Mouse (Mus musculus): ENCODE results near the gene Plin2. TPM values are rescaled to one million over a fixed set of nuclear protein-coding genes. Genes with fewer than 3 reads are reported as not detected.
A peak's percentile ranks its signal among the peaks of the same experiment; 100 is the strongest.

Gene Plin2
- 38.2 and 40.2 TPM in 2 replicates for polyA plus RNA-seq (2015; fragmentation: Nextera tagmentation; extraction: Ambion mirVana)

DNA sequence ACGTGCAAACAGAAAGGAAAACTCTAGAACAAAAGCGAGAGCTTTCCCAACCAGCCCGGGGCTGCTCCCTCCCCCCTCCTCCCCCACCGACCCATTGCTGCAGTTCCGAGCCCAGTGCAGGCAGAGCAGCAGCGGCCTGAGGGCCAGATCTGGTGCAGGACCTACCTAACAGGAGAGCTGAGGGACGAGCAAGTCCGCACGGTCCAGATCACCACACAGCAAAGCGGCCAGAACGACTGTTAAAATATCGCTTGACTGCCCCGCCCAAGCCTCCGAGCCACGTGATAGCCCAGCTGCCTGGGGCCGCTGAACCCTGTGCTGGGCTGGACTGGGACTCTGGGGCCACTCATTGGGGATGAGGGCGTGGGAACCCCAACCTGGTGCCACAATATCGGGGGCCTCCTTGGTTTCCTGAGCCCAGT lies at the start of gene Plin2:
TSS of gene Plin2 (minus strand) at position 281 of the 422 bp plus-strand sequence.
- Histone ChIP-seq H3K36me3 (ENCODE audit: control insufficient read depth, insufficient read depth, low read length) (no peaks in the 10 kb centered on the region), H3K4me2 (ENCODE audit: low read length) (peak within 1 kb of the TSS; percentile 66), H3K9me3 (replicated peaks; ENCODE audit: control insufficient read depth, low read length, poor library complexity, severe bottlenecking) (no peaks in the 10 kb centered on the region), H3K27me3 (ENCODE audit: control insufficient read depth, insufficient read depth, low read depth, low read length) (no peaks in the 10 kb centered on the region), H3K4me1 (ENCODE audit: control insufficient read depth, insufficient read depth, low read length) (peaks cover 7% of the 10 kb centered on the region; the same call in 1 of the 2 replicates), H3K4me3 (ENCODE audit: low read depth, low read length) (peak within 1 kb of the TSS; percentile 60), H3K9ac (ENCODE audit: low read depth, low read length) (peak within 1 kb of the TSS; percentile 81), H3K27ac (ENCODE audit: low read length) (0 out of 2 replicates have a peak within 1 kb of the TSS, but pooled peaks have one; percentile 53)
- ATAC-seq, result peak; percentile 92
- WGBS, result under 1% methylated on average over 17 of the region's 18 CpGs

DNA sequence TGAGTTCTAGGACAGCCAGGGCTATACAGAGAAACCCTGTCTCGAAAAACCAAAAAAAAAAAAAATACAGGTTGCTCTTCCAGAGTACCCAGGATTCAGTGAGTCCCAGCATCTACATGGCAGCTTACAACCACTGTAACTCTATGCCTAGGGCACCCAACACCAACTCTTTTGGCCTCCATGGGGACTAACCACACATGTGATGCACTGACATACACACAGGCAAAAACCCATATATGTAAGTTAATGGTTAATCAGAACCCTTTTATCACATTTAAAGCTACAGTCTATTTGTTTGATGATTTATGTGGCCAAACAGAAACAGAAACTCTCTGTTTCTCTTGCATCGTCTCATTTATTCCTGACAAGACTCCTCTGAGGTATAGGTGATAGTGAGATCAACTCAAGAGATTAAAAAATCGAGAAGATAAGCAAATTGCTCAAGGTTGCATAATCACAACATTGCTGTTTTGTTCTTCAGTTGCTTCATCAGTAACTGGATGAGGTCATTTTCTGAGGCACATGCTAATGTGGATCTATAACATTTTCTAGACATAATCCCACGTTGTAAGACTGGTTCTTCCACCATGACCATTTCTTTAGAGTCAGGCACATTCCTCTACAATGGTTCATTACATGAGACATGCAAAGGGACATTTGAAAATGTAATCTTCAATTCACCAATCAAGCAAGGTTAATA lies 49.2 kb upstream of the Plin2 start:
- Histone ChIP-seq H3K4me2 (ENCODE audit: low read length) (no peak overlapping the region), H3K27me3 (ENCODE audit: control insufficient read depth, insufficient read depth, low read depth, low read length) (no peaks in the 10 kb centered on the region), H3K4me1 (ENCODE audit: control insufficient read depth, insufficient read depth, low read length) (no peaks in the 10 kb centered on the region), H3K36me3 (ENCODE audit: control insufficient read depth, insufficient read depth, low read length) (no peaks in the 10 kb centered on the region), H3K9me3 (replicated peaks; ENCODE audit: control insufficient read depth, low read length, poor library complexity, severe bottlenecking) (no peaks in the 10 kb centered on the region), H3K9ac (ENCODE audit: low read depth, low read length) (no peak overlapping the region), H3K4me3 (ENCODE audit: low read depth, low read length) (no peak overlapping the region), H3K27ac (ENCODE audit: low read length) (no peak overlapping the region)
- 84% methylated on average over 4 of the region's 4 CpGs for WGBS
- no peak for ATAC-seq

DNA sequence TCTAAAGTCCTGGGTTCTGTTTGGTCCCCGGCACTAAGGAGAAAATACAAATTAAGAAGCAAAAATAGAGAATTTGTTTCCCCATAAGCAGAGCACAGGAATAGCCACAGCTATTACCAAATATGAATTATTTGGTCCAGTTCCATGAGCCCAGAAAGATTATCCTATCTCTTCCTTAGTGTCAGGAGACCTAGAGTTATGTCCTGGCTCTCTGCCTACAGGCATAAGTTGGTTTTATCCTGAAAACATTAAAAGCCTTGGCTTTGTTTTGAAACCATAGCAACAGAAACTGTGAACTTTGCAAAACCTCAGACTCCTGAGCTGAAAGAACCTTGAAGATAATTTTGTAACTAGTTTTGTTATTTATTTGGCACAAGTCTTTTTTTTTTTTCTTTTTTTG lies 47.3 kb upstream of the Plin2 start:
- Histone ChIP-seq H3K36me3 (ENCODE audit: control insufficient read depth, insufficient read depth, low read length) (no peaks in the 10 kb centered on the region), H3K4me2 (ENCODE audit: low read length) (no peak overlapping the region), H3K4me1 (ENCODE audit: control insufficient read depth, insufficient read depth, low read length) (no peaks in the 10 kb centered on the region), H3K27me3 (ENCODE audit: control insufficient read depth, insufficient read depth, low read depth, low read length) (no peaks in the 10 kb centered on the region), H3K9me3 (replicated peaks; ENCODE audit: control insufficient read depth, low read length, poor library complexity, severe bottlenecking) (no peaks in the 10 kb centered on the region), H3K9ac (ENCODE audit: low read depth, low read length) (no peak overlapping the region), H3K27ac (ENCODE audit: low read length) (no peak overlapping the region), H3K4me3 (ENCODE audit: low read depth, low read length) (no peak overlapping the region)
- no peak for ATAC-seq
- WGBS, result 86% methylated on average over 1 of the region's 1 CpGs

DNA sequence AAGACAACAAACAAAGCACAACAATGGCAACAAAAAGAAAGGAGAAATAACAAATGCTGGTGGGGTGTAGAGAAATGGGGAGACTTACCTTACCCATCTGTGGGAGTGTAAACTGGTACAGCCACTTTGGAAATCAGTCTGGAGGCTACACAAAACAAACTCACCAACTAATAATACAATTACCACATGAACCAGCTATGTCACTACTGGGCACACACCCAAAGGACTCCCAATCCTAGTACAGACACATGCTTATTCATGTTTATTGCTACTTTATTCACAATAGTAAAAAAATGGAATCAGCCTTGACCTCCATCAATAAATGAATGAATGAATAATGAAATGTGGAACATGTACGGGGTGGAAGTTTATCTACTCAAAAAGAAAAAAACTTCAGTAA lies 45.5 kb upstream of the Plin2 start:
- no peak for ATAC-seq
- 89% methylated on average over 1 of the region's 1 CpGs for WGBS
- Histone ChIP-seq H3K27ac (ENCODE audit: low read length) (no peak overlapping the region), H3K36me3 (ENCODE audit: control insufficient read depth, insufficient read depth, low read length) (no peaks in the 10 kb centered on the region), H3K4me3 (ENCODE audit: low read depth, low read length) (no peak overlapping the region), H3K27me3 (ENCODE audit: control insufficient read depth, insufficient read depth, low read depth, low read length) (no peaks in the 10 kb centered on the region), H3K9ac (ENCODE audit: low read depth, low read length) (no peak overlapping the region), H3K4me1 (ENCODE audit: control insufficient read depth, insufficient read depth, low read length) (no peaks in the 10 kb centered on the region), H3K9me3 (replicated peaks; ENCODE audit: control insufficient read depth, low read length, poor library complexity, severe bottlenecking) (no peaks in the 10 kb centered on the region), H3K4me2 (ENCODE audit: low read length) (no peak overlapping the region)

DNA sequence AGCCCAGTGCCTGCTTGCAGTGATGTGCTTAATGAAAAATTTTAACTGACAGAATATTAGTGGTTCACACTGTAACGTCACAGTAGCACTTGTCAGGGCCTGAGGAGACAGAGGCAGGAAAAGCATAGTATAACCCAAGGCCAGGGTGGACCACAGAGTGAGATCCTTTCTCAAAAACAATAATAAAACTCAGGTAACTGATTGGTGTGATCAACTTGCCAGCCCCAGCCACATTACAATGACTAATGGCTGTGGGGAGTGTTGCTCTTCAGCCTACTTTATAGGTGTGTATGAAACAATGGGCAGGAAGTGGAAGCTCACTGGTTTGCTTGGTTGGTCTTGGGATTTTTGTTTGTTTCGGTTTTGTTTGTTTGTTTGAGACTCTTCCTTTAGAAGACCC lies 43.7 kb upstream of the Plin2 start:
- Histone ChIP-seq H3K27me3 (ENCODE audit: control insufficient read depth, insufficient read depth, low read depth, low read length) (no peaks in the 10 kb centered on the region), H3K9ac (ENCODE audit: low read depth, low read length) (no peak overlapping the region), H3K4me1 (ENCODE audit: control insufficient read depth, insufficient read depth, low read length) (no peaks in the 10 kb centered on the region), H3K36me3 (ENCODE audit: control insufficient read depth, insufficient read depth, low read length) (no peaks in the 10 kb centered on the region), H3K27ac (ENCODE audit: low read length) (no peak overlapping the region), H3K9me3 (replicated peaks; ENCODE audit: control insufficient read depth, low read length, poor library complexity, severe bottlenecking) (no peaks in the 10 kb centered on the region), H3K4me2 (ENCODE audit: low read length) (no peak overlapping the region), H3K4me3 (ENCODE audit: low read depth, low read length) (no peak overlapping the region)
- no peak for ATAC-seq
- WGBS, result 82% methylated on average over 2 of the region's 2 CpGs

DNA sequence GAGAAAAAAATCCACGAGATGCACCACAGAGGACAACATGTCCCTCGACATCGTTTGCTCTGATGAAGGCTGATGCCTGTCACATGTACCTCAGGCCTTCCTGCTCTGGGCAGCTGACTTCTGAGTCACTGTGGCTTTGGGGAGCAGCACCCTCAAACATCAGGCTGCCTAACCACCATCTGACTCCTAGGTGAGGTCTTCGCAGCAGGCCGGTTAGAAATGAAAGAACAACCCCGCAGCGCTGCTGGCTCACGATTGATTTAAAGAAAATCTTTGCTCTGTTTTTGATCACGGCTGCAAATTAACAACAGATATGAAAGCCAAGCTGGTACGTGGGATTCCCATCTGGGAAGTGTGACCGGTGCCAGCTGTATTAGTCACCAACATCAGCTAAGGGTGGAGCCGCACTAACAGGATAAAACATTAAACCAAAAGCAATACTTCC lies 42.9 kb upstream of the Plin2 start:
- Histone ChIP-seq H3K27me3 (ENCODE audit: control insufficient read depth, insufficient read depth, low read depth, low read length) (no peaks in the 10 kb centered on the region), H3K4me1 (ENCODE audit: control insufficient read depth, insufficient read depth, low read length) (no peaks in the 10 kb centered on the region), H3K4me2 (ENCODE audit: low read length) (no peak overlapping the region), H3K36me3 (ENCODE audit: control insufficient read depth, insufficient read depth, low read length) (no peaks in the 10 kb centered on the region), H3K4me3 (ENCODE audit: low read depth, low read length) (no peak overlapping the region), H3K27ac (ENCODE audit: low read length) (no peak overlapping the region), H3K9ac (ENCODE audit: low read depth, low read length) (no peak overlapping the region), H3K9me3 (replicated peaks; ENCODE audit: control insufficient read depth, low read length, poor library complexity, severe bottlenecking) (no peaks in the 10 kb centered on the region)
- no peak for ATAC-seq
- 90% methylated on average over 12 of the region's 12 CpGs for WGBS

DNA sequence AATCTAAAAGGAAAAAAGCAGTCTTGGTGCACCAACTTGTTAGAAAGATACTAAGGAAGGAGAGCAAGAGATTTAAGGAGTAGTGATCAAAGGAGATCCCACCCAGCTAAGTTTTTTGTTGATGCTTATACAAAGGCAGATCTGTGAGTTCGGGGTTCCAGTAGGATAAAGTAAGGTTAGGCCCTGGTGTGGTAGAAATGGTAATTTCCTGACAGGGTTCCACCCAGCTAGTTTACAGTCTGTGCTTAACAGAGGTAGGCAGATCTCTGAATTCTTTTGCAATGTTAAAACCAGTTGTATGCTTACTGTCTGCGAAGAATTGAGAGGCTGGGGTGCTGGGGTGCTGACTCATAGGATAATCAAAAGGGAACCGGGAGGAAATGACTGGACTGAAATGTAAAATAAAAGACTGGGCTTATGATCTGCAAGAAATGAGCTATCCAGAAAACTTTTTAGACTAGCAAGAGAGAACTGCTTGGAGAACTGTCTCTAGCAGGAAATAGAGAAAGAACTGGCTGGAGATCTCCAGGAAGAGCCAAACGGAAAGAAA lies 40.9 kb upstream of the Plin2 start:
- Histone ChIP-seq H3K9me3 (replicated peaks; ENCODE audit: control insufficient read depth, low read length, poor library complexity, severe bottlenecking) (no peaks in the 10 kb centered on the region), H3K27me3 (ENCODE audit: control insufficient read depth, insufficient read depth, low read depth, low read length) (no peaks in the 10 kb centered on the region), H3K9ac (ENCODE audit: low read depth, low read length) (no peak overlapping the region), H3K36me3 (ENCODE audit: control insufficient read depth, insufficient read depth, low read length) (no peaks in the 10 kb centered on the region), H3K4me1 (ENCODE audit: control insufficient read depth, insufficient read depth, low read length) (no peaks in the 10 kb centered on the region), H3K27ac (ENCODE audit: low read length) (no peak overlapping the region), H3K4me3 (ENCODE audit: low read depth, low read length) (no peak overlapping the region), H3K4me2 (ENCODE audit: low read length) (no peak overlapping the region)
- ATAC-seq, result no peak
- 80% methylated on average over 4 of the region's 4 CpGs for WGBS

DNA sequence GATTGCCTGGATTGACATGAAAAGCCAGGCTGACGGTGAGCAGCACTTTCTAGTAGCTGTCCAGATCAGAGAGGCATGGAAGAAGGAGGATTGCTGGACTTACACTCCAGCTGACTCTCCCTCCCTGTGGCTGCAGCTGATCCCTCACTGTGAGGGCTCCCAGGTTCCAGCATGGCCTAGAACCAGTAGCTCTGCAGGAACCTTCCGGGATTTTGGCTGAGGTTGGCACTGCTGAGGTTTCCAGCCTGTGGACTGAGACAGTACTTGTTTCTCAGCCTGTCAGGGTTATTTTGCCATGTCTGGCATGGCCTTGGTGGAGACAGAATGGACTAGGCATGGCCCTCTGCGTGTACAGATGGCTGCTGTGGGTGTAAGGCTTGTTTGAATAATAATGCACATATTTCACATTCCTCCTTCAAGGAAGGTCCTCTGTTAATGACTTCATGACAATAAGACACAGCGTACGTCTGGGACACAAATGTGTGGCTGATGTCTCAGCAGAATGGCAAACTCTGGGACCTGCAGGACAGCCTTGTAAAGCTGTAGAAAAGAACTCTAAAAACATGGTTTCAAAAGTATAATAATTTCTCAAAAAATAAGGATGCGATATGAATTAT lies 40.3 kb upstream of the Plin2 start:
- Histone ChIP-seq H3K9ac (ENCODE audit: low read depth, low read length) (no peak overlapping the region), H3K36me3 (ENCODE audit: control insufficient read depth, insufficient read depth, low read length) (no peaks in the 10 kb centered on the region), H3K9me3 (replicated peaks; ENCODE audit: control insufficient read depth, low read length, poor library complexity, severe bottlenecking) (no peaks in the 10 kb centered on the region), H3K4me3 (ENCODE audit: low read depth, low read length) (no peak overlapping the region), H3K4me1 (ENCODE audit: control insufficient read depth, insufficient read depth, low read length) (no peaks in the 10 kb centered on the region), H3K27me3 (ENCODE audit: control insufficient read depth, insufficient read depth, low read depth, low read length) (no peaks in the 10 kb centered on the region), H3K27ac (ENCODE audit: low read length) (no peak overlapping the region), H3K4me2 (ENCODE audit: low read length) (no peak overlapping the region)
- ATAC-seq, result no peak
- WGBS, result 64% methylated on average over 6 of the region's 6 CpGs

DNA sequence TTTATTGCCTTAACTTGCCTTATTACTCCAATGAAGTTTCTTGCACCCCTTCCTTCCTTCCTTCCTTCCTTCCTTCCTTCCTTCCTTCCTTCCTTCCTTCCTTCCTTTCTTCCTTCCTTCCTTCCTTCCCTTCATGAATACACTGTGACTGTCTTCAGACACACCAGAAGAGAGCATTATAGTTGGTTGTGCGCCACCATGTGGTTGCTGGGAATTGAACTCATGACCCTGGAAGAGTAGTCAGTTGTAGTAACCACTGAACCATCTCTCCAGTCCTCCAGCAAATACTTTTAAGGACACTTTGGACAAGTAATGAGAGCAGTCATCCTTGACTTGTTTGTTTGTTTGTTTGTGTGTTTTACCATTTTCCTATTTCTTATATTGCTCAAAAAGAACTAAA lies 38.9 kb upstream of the Plin2 start:
- Histone ChIP-seq H3K27ac (ENCODE audit: low read length) (no peak overlapping the region), H3K4me1 (ENCODE audit: control insufficient read depth, insufficient read depth, low read length) (no peaks in the 10 kb centered on the region), H3K4me3 (ENCODE audit: low read depth, low read length) (no peak overlapping the region), H3K4me2 (ENCODE audit: low read length) (no peak overlapping the region), H3K36me3 (ENCODE audit: control insufficient read depth, insufficient read depth, low read length) (no peaks in the 10 kb centered on the region), H3K9ac (ENCODE audit: low read depth, low read length) (no peak overlapping the region), H3K9me3 (replicated peaks; ENCODE audit: control insufficient read depth, low read length, poor library complexity, severe bottlenecking) (no peaks in the 10 kb centered on the region), H3K27me3 (ENCODE audit: control insufficient read depth, insufficient read depth, low read depth, low read length) (no peaks in the 10 kb centered on the region)
- WGBS, result 40% methylated on average over 1 of the region's 1 CpGs
- ATAC-seq, result no peak
